Mouse (Mus musculus) liver, embryonic 14.5 days (tissue): ENCODE data around the gene Rab37.
A peak's percentile ranks its signal among the peaks of the same experiment; 100 is the strongest.

ENCODE experiments used
- CTCF ChIP-seq: IDR thresholded peaks from 2 replicates; pipeline ENCODE4 v1.5.1; 2016; ENCODE audit warnings: antibody characterized with exemption, low read depth, control low read depth
- EP300 ChIP-seq: IDR thresholded peaks from 2 replicates; pipeline ENCODE4 v1.6.1; 2016; ENCODE audit warnings: antibody characterized with exemption, low read depth

- TF ChIP-seq CTCF (peak; percentile 93), EP300 (no peak)
Observed at GRCm38 (mm10) chr11:115202316-115202715, 111.1 kb downstream of the Rab37 start.
